Mouse (Mus musculus) MEL (cell line): ENCODE measurements around the gene Ikzf1. TPM values are rescaled to one million over a fixed set of nuclear protein-coding genes. Genes with fewer than 3 reads are reported as not detected.

Experiments
- DNase-seq: peaks from one replicate; pipeline ENCODE4 v3.0.0; 2011; ENCODE audit warnings: low read depth, low spot score
- H3K27ac ChIP-seq: 2 replicates; pipeline ENCODE4 v1.5.1; 2012; ENCODE audit warnings: low read depth, mild to moderate bottlenecking, control low read depth, low read length, moderate library complexity; ENCODE audit not compliant: control insufficient read depth
- H3K27me3 ChIP-seq, 2 experiments: fragments of 150-350 bp in 1 of 2; sonication (generic) in 1 of 2; 2 replicates each; pipeline ENCODE4 v1.6.1; 2012; ENCODE audit warnings: low read length in 2 of 2, mild to moderate bottlenecking in 2 of 2, improper control_type of control experiment in 1 of 2, moderate library complexity in 1 of 2; ENCODE audit not compliant: insufficient read depth in 2 of 2, control insufficient read depth in 1 of 2
- H3K36me3 ChIP-seq, 2 experiments: 2 replicates each; pipeline ENCODE4 v1.6.1; 2012 to 2014; ENCODE audit warnings: low read length in 2 of 2, improper control_type of control experiment in 1 of 2, inconsistent platforms in 1 of 2, mild to moderate bottlenecking in 1 of 2; ENCODE audit not compliant: insufficient read depth in 2 of 2, control insufficient read depth in 1 of 2
- H3K4me1 ChIP-seq, 2 experiments: fragments of 150-350 bp in 1 of 2; sonication (generic) in 1 of 2; 2 replicates each; pipeline ENCODE4 v1.6.1; 2012; ENCODE audit warnings: low read length in 2 of 2, improper control_type of control experiment in 1 of 2, mild to moderate bottlenecking in 1 of 2; ENCODE audit not compliant: insufficient read depth in 2 of 2, control insufficient read depth in 1 of 2
- H3K4me3 ChIP-seq, 2 experiments: fragments of 150-350 bp in 1 of 2; sonication (generic) in 1 of 2; 2 replicates each; pipeline ENCODE4 v1.5.1; 2012; ENCODE audit warnings: low read depth in 2 of 2, low read length in 2 of 2, mild to moderate bottlenecking in 2 of 2, moderate library complexity in 2 of 2, control low read depth in 1 of 2, improper control_type of control experiment in 1 of 2; ENCODE audit not compliant: control insufficient read depth in 1 of 2, insufficient read depth in 1 of 2
- H3K79me2 ChIP-seq: 2 replicates; pipeline ENCODE4 v1.6.1; 2012; ENCODE audit warnings: mild to moderate bottlenecking, low read length, moderate library complexity; ENCODE audit not compliant: control insufficient read depth, poor library complexity, insufficient read depth
- H3K9ac ChIP-seq: 2 replicates; pipeline ENCODE4 v1.6.1; 2012; ENCODE audit warnings: low read depth, mild to moderate bottlenecking, control low read depth, low read length, moderate library complexity; ENCODE audit not compliant: control insufficient read depth, poor library complexity, severe bottlenecking
- H3K9me3 ChIP-seq: fragments of 150-350 bp; sonication (generic); replicated peaks from 2 replicates; pipeline ENCODE4 v1.6.1; 2012; ENCODE audit warnings: mild to moderate bottlenecking, low read length, improper control_type of control experiment, moderate library complexity; ENCODE audit not compliant: insufficient read depth
- BHLHE40 ChIP-seq: IDR thresholded peaks from 2 replicates; pipeline ENCODE4 v1.6.1; 2012; ENCODE audit warnings: low read depth, mild to moderate bottlenecking, inconsistent platforms, low read length, improper control_type of control experiment, borderline replicate concordance
- CHD1 ChIP-seq: IDR thresholded peaks from 2 replicates; pipeline ENCODE4 v1.6.1; 2012; ENCODE audit warnings: low read depth, mild to moderate bottlenecking, inconsistent platforms, low read length, improper control_type of control experiment
- CHD2 ChIP-seq: IDR thresholded peaks from 2 replicates; pipeline ENCODE4 v1.6.1; 2011; ENCODE audit warnings: low read length, improper control_type of control experiment
- ELF1 ChIP-seq: IDR thresholded peaks from 2 replicates; pipeline ENCODE4 v1.6.1; 2014; ENCODE audit warnings: low read depth, mild to moderate bottlenecking, inconsistent platforms, low read length, improper control_type of control experiment, moderate library complexity
- EP300 ChIP-seq, 2 experiments: IDR thresholded peaks; 2 replicates each; pipeline ENCODE4 v1.6.1; 2011; ENCODE audit warnings: improper control_type of control experiment in 2 of 2, low read length in 2 of 2, low read depth in 1 of 2, mild to moderate bottlenecking in 1 of 2
- ETS1 ChIP-seq: IDR thresholded peaks from 2 replicates; pipeline ENCODE4 v1.6.1; 2012; ENCODE audit warnings: low read depth, mild to moderate bottlenecking, inconsistent platforms, low read length, improper control_type of control experiment, moderate library complexity
- GATA1 ChIP-seq: IDR thresholded peaks from 2 replicates; pipeline ENCODE4 v1.6.1; 2011; ENCODE audit warnings: low read depth, low read length, improper control_type of control experiment
- HCFC1 ChIP-seq: IDR thresholded peaks from 2 replicates; pipeline ENCODE4 v1.6.1; 2012; ENCODE audit warnings: low read depth, mild to moderate bottlenecking, inconsistent platforms, low read length, improper control_type of control experiment, moderate library complexity
- JUND ChIP-seq: IDR thresholded peaks from 2 replicates; pipeline ENCODE4 v1.6.1; 2011; ENCODE audit warnings: low read depth, mild to moderate bottlenecking, improper control_type of control experiment, low read length
- KAT2A ChIP-seq: conservative IDR thresholded peaks from 2 replicates; pipeline ENCODE4 v1.6.1; 2012; ENCODE audit warnings: low read depth, low read length, improper control_type of control experiment, inconsistent platforms
- MAFK ChIP-seq: IDR thresholded peaks from 2 replicates; pipeline ENCODE4 v1.6.1; 2011; ENCODE audit warnings: low read depth, mild to moderate bottlenecking, low read length, improper control_type of control experiment, borderline replicate concordance
- MAX ChIP-seq: IDR thresholded peaks from 2 replicates; pipeline ENCODE4 v1.6.1; 2011; ENCODE audit warnings: low read length, improper control_type of control experiment
- MEF2A ChIP-seq: IDR thresholded peaks from 2 replicates; pipeline ENCODE4 v1.6.1; 2014; ENCODE audit warnings: low read depth, mild to moderate bottlenecking, inconsistent platforms, low read length, improper control_type of control experiment; ENCODE audit not compliant: poor library complexity, insufficient replicate concordance, severe bottlenecking; ENCODE audit errors: extremely low read depth
- MXI1 ChIP-seq: IDR thresholded peaks from 2 replicates; pipeline ENCODE4 v1.6.1; 2011; ENCODE audit warnings: mild to moderate bottlenecking, low read depth, low read length, improper control_type of control experiment
- MYB ChIP-seq: IDR thresholded peaks from 2 replicates; pipeline ENCODE4 v1.6.1; 2011; ENCODE audit warnings: mild to moderate bottlenecking, low read depth, low read length, improper control_type of control experiment
- NELFE ChIP-seq: IDR thresholded peaks from 2 replicates; pipeline ENCODE4 v1.6.1; 2011; ENCODE audit warnings: low read depth, low read length, improper control_type of control experiment
- NRF1 ChIP-seq: IDR thresholded peaks from 2 replicates; pipeline ENCODE4 v1.6.1; 2014; ENCODE audit warnings: low read depth, mild to moderate bottlenecking, inconsistent platforms, low read length, improper control_type of control experiment, moderate library complexity; ENCODE audit not compliant: poor library complexity, insufficient read depth, severe bottlenecking
- POLR2AphosphoS2 ChIP-seq: IDR thresholded peaks from 2 replicates; pipeline ENCODE4 v1.6.1; 2011; ENCODE audit warnings: low read length, improper control_type of control experiment
- RAD21 ChIP-seq: IDR thresholded peaks from 2 replicates; pipeline ENCODE4 v1.6.1; 2011; ENCODE audit warnings: mild to moderate bottlenecking, low read depth, low read length, improper control_type of control experiment
- RCOR1 ChIP-seq: IDR thresholded peaks from 2 replicates; pipeline ENCODE4 v1.6.1; 2012; ENCODE audit warnings: low read depth, mild to moderate bottlenecking, inconsistent platforms, low read length, improper control_type of control experiment
- SIN3A ChIP-seq: IDR thresholded peaks from 2 replicates; pipeline ENCODE4 v1.6.1; 2012; ENCODE audit warnings: low read length, improper control_type of control experiment, inconsistent platforms
- SMC3 ChIP-seq: IDR thresholded peaks from 2 replicates; pipeline ENCODE4 v1.6.1; 2011; ENCODE audit warnings: low read depth, low read length, improper control_type of control experiment
- TBP ChIP-seq: IDR thresholded peaks from 2 replicates; pipeline ENCODE4 v1.8.0; 2011; ENCODE audit warnings: low read depth, low read length, improper control_type of control experiment
- TCF12 ChIP-seq: IDR thresholded peaks from 2 replicates; pipeline ENCODE4 v1.6.1; 2014; ENCODE audit warnings: low read depth, mild to moderate bottlenecking, inconsistent platforms, low read length, improper control_type of control experiment, moderate library complexity
- USF1 ChIP-seq: IDR thresholded peaks from 2 replicates; pipeline ENCODE4 v1.6.1; 2014; ENCODE audit warnings: low read depth, mild to moderate bottlenecking, inconsistent platforms, low read length, improper control_type of control experiment, moderate library complexity
- ZMIZ1 ChIP-seq: IDR thresholded peaks from 2 replicates; pipeline ENCODE4 v1.6.1; 2012; ENCODE audit warnings: low read depth, mild to moderate bottlenecking, inconsistent platforms, low read length, improper control_type of control experiment, moderate library complexity
- polyA plus RNA-seq, 2 experiments: library from polyadenylated mRNA; stranded (reverse) in 1 of 2; unstranded in 1 of 2; fragments of >175 nt in 1 of 2; fragments of >200 nt in 1 of 2; gene quantifications; 2 replicates each; pipeline versions ENCODE4 v1.2.1 to v1.2.4; 2012; ENCODE audit warnings: low replicate concordance in 2 of 2, low read depth in 1 of 2; ENCODE audit not compliant: insufficient read length in 2 of 2, insufficient read depth in 1 of 2, missing spikeins in 1 of 2
- total RNA-seq: library from RNA; depleted of rRNA; stranded (reverse); fragments of 300-350 nt; gene quantifications from 2 replicates; pipeline ENCODE4 v1.2.3, GENCODE M21; 2012

The Ikzf1 gene
- total and polyA plus RNA-seq, 3 experiments = 28.0 to 128 (median 90.6) TPM

GRCm38 (mm10) chr11:11719748-11720147, 34.9 kb downstream of the Ikzf1 start (continued):
- peak; percentile 84 for TF ChIP-seq MAX
- peak; percentile 93 for TF ChIP-seq USF1
- TF ChIP-seq JUND = no peak
- no peak for TF ChIP-seq MEF2A
- TF ChIP-seq KAT2A = no peak
- TF ChIP-seq NELFE = peak; percentile 5; the same call in 1 of the 2 replicates
- no peak for TF ChIP-seq NRF1
- TF ChIP-seq ETS1 = peak; percentile 92
- no peak for TF ChIP-seq SMC3
- no peak for TF ChIP-seq CHD2
- TF ChIP-seq MYB = peak; percentile 59; the same call in 1 of the 2 replicates
- TF ChIP-seq ELF1 = no peak
- TF ChIP-seq HCFC1 = 0 out of 2 replicates have a peak, but pooled peaks have one; percentile 26
- TF ChIP-seq MXI1 = peak; percentile 92
- TF ChIP-seq RCOR1 = peak; percentile 41; the same call in 1 of the 2 replicates
- peak; percentile 87 for TF ChIP-seq SIN3A
- TF ChIP-seq MAFK = no peak
- no peak for TF ChIP-seq RAD21
- no peak for TF ChIP-seq CHD1
- TF ChIP-seq, all 39 proteins: peak for 17

GRCm38 (mm10) chr11:11725252-11725875, 40.6 kb downstream of the Ikzf1 start:
- 0 out of 2 replicates have a peak, but pooled peaks have one; percentile 4 for TF ChIP-seq TBP
- no peak for TF ChIP-seq MAFK
- 0 out of 2 replicates have a peak, but pooled peaks have one; percentile 10 for TF ChIP-seq SMC3
- no peak for TF ChIP-seq RCOR1
- no peak for TF ChIP-seq ZMIZ1
- no peak for TF ChIP-seq EP300 (IDR thresholded peaks at IDR 0.05; ENCODE audit: low read depth in 1 of 2, low read length in 2 of 2)
- TF ChIP-seq GATA1 = no peak
- no peak for TF ChIP-seq BHLHE40
- TF ChIP-seq MEF2A = no peak
- TF ChIP-seq POLR2AphosphoS2 = no peak
- TF ChIP-seq MYB = no peak
- no peak for TF ChIP-seq ETS1
- TF ChIP-seq TCF12 = no peak
- Histone ChIP-seq H3K36me3 (peaks cover 44 to 83% of the 10 kb centered on the region in 2 experiments), H3K4me1 (peaks cover 31 to 63% of the 10 kb centered on the region in 2 experiments), H3K27ac (peak overlapping the region; percentile 96), H3K27me3 (no peaks in the 10 kb centered on the region), H3K9ac (no peak overlapping the region), H3K9me3 (no peaks in the 10 kb centered on the region), H3K79me2 (peaks cover 26% of the 10 kb centered on the region), H3K4me3 (no peak overlapping the region)
- no peak for DNase-seq
